Mouse (Mus musculus): ENCODE measurements around the gene Rims3.

Rims3 gene

DNA sequence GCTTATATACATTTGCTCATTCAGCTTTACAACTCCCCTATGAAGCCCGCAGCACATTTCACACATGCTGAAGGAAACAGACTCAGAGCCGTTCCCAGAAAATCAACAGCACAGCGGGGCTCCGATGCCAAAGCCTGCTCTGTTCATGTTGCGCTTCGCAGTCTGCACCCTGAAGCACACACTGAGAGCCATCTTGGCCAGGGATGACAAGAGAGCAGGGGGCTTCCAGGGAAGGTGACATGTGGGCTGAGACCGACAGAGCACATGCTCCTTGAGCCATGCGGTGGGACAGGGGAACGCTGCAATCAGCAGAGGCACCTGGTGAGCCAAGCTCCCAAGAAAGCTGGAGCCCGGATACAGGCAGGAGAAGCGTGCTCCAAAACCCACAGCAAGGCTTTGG, 5.2 kb upstream of the Rims3 start:
- DNase-seq (ENCODE audit: low spot score in 2 of 2): no peak

DNA sequence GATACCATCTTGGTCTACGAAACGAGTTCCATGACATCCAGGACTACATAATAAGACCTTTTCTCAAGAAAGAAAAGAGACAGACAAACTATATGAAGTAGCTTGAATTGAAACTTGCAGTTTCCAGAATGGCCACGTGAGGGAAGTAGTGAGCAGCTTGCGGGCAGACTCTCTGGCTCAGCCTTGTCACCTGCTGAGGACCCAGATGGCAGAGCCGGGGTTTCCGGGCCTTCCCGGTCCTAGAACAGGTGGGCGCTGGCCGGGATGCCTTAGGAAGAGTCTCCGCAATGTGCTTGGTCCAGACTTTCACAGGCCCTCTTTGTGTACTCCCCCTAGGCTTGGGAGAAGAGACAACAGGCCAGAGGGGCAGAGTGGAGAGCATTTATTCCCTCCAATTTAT, 3.7 kb upstream of the Rims3 start:
- peak in 1 of 2 experiments; percentile 13 for DNase-seq (ENCODE audit: low spot score in 2 of 2)

DNA sequence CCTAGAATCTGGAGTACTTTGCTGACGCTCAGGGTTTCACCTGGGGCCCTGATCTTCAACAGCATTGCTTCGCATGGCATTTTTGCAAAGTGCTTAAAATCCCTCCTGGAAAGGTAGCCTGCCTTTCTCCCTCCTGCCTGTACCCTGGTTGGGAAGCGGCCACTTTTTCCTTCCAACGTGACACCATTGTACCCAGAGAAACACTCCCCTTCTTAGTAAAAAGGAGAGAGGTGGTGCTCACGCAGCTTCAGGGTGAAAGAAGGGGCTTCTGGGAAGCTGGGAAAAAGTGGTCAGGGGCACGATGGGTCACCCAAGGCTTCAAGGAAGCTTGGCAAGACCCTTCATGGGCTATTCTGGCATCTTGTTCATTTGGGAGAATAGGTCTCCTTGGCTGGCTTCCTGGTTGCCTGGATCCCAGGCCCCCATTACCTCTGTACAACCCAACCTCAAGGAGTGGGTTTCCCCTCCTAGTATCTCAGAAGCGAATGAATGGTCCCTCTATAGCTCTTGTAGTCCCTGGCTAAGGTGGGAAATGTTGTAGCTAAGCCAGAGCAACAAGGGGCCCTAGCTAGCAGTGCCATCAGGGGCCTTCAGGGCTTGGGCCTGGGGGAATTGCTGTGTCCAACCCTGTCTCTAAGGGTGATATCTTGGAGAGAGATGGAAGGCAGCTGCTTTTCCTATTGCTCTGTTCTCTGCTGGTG, 894 bp downstream of the Rims3 start:
- DNase-seq (ENCODE audit: low spot score in 2 of 2): no peak

DNA sequence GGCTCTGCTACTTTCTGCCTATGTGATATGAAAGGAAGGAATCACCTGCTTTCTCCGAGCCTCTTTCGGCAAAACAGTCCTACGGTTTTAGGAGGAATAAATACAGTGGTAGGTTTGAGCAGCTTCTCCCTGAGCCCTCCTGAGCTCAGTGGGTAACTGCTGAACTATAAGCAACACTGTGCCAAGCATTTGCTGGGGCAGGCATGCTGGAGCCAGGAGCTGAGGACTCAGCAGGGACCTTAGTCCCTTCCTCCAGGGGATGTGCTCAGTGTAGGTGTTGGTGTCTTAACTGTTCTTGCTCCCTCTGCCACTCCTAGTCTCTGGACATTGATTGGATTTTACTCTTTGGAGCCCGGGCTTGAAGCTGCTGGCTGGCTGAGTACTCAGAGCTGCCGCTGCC, 1.8 kb downstream of the Rims3 start:
- no peak for DNase-seq (ENCODE audit: low spot score in 2 of 2)

DNA sequence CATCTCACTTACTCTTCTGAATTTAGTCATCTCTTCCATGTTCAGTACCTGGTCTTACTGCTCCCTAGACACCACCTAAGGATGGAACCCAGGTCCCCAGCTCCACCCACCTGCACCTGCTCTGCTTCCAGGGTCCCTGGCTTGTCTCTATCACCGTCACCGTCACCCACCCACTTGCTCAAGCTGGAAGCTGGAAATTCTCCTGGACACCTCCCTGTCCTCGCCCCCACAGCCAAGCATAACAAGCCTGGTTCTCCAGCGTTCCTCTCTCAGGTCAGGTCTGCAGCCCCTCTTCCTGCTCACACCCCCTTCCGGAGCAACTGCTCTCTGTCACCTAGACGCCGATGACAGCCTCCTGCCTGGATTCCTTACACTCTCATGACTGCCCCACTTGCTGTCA, 5.2 kb downstream of the Rims3 start:
- no peak for DNase-seq (ENCODE audit: low spot score in 2 of 2)

DNA sequence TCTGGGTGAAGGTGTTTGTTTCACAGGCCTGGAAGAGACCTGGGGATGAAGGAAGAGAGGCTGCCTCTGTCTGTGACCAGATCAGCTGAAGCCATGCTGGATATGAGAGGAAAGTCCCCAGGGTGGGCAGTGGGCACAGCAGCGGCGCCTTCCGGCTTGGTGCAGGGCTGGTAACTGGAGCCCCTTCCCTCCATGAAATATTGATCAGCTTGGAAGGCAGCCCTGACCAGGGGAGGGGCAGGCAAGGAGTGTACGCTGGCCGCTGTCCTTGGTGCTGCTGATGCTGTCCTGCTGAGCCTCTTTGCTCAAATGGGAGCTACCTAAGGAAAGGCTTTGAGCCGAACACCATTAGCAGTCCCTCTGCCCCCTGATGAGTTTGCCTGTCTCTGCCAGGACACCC, 11.6 kb downstream of the Rims3 start:
- DNase-seq (ENCODE audit: low spot score in 2 of 2): no peak

DNA sequence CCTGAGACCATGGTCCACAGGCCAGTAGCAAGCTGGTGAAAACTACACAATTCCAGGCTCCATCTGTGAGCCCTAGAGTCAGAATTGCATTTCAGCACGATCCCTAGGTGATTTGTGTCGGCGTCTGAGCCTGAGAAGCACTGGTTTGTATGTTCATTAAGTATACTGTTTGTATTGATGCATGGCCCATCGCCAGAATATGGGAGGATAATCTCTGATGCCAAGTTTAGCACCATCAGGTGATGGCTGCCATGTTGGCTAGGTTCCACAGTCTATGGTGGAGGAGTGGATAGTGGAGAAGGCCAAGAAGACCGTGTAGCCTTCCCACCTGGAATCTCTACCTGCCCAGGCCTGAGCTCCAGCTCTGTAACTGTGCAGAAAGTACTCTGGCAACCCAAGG, 13.6 kb downstream of the Rims3 start:
- DNase-seq (ENCODE audit: low spot score in 2 of 2): no peak

DNA sequence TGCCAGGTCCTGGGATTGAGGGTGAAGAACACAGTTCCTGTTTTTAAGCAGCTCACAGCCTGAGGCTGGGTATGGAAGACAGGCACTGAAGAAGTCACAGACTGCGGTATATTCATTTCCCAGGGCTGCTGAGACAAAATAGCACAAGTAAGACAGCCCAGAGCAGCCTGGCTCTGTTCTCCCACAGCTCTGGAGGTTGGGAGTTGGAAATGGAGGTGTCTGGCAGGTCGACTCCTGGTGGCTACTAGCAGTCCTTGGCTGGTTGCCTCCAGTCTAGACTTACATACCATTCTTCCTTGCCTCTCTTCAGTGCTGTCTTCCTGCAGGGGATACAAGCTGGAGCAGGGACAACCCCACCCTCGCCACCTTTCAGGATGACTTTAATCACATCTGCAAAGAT, 14.4 kb downstream of the Rims3 start:
- DNase-seq (ENCODE audit: low spot score in 2 of 2): no peak

DNA sequence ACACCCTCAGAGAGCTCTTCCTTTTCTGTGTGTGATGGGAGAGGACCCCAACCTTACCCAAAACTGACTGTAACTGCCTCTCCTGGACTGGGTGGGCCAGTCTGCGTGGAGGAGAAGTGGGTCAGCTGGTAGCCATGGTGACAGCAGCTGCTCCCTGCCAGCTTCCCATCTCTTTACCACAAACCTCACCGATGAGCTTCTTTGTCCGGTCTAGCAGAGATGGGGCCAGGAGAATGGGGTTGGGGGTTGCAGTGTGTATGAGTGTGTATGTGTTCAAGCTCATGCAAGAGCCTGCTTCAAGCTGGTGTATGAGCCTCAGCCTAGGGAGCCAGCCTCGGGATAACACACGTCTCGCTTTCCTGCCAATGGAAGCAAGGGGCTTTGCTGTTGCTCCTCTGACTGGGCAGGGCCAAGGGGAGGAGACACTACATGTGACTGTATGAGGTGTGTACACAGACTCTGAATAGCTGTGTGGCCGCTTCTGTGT, 15.7 kb downstream of the Rims3 start:
- no peak for DNase-seq (ENCODE audit: low spot score in 2 of 2)

DNA sequence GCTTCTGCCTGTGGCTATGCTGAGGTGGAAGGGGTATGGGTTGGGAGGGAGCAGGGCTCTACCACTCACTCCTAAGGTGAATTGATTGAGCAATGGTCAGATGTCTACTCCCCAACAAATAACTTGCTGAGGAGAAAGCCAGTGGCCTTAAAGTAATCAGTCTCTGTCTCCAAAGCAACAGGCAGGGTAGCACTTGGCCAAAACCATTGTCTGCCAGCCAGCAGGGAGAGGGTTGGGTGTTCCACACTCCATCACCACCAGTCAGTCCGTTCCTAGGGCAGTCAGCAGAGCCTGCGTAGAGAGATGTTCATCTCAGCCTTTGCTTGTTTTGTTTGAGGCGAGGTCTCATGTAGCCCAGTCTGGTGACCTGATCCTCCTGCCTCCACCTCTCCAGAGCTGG, 21.3 kb downstream of the Rims3 start:
- no peak for DNase-seq (ENCODE audit: low spot score in 2 of 2)

DNA sequence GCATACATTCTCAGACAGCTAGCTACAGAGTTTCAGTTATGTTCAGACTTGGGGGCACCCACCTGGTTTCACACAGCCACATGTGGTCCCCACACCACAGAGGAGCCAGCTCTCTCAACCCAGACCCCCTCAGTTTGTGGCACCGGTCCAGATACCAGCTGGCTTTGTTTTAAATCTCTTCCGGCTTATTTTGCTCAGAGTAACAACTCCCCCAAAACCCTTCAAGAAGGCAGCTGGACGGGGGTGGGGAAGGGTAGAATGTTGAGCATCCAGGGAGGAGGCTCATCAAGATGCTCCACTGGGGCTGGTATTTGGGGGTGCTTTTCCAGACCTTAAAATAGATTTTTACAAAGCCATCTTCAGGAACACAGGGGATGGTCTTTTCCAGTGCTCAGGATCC, 24.1 kb downstream of the Rims3 start:
- DNase-seq (ENCODE audit: low spot score in 2 of 2): no peak

DNA sequence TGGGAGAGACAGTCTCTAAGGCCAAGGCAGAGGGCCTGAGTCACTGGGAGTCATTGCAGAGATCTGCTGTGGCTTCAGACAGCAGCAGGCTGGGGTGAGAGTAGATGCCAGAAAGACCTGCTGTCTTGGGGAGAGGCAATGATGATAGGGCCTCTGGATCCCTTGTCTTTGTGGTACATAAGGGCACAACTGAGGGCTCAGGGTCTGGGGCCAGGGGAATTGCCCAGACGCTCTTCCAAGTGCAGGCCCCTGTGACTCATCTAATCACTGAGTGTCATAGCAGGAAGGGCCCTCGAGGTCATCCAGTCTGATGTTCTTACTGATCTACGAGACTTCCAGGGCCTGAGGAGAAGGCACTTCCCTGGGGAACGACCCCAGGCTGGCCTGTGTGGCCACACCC, 24.8 kb downstream of the Rims3 start:
- no peak for DNase-seq (ENCODE audit: low spot score in 2 of 2)

DNA sequence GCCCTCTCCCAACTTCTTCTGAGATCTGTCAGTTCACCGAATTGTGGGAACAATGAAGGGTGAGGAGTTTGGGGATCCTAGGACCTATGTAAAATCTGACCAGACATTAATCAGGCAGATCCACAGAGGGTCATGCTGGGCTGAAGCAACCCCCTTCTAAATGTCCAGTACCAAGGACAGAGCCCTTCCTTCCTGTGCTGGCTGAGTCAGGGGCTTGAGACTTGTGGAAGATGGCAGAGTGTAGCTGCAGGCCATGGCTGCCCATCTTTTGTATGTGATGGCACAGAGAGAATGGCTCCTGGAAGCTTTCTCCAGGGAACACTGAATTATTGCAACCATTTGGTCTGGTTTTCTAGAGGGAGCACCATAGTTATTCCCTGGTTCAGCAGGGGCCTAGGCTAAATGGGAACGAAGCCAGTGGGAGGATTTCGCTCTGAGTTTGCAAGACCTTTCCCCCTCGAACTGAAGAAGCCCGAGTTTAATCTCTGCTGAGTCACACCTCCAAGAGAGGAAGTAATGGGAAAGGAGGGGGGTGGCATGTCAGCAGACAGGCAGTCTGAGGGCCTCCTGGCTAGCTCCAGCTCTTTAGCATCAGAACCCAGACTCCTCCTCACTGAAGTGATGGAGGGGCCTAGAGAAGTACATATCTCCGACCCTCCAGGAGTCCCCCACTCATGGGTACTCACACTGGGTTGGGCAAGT, 26.3 kb downstream of the Rims3 start:
- no peak for DNase-seq (ENCODE audit: low spot score in 2 of 2)

DNA sequence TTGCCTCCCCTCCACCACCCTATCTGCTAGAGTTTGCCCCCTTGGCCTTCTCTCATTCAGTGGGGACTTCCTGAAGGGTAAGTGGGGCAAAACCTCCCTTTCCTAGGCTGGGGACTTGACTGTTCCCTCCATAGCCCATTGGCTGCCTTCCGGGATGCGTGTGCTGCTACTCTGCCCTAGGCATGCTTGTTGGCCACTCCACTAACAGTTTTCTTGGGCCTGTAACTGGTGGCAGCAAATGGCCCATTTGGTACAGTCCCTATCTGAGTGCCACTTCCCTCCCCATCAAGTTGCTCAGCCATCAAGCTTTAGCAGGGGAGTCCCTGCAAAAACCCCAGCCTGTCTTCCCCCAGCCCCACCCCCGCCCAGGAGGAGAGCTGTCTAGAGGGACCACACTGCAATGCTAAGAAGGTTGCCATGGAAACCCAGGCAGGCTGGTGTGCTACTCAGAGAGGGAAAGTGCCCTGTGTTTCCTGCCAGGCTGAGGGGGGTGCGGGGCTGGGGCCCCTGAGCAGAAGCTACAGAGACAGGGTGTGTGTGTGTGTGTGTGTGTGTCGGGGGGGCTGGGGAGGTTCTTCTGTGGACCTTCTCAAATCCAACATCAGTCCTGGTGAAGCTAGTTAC, 27.5 kb downstream of the Rims3 start:
- no peak for DNase-seq (ENCODE audit: low spot score in 2 of 2)

DNA sequence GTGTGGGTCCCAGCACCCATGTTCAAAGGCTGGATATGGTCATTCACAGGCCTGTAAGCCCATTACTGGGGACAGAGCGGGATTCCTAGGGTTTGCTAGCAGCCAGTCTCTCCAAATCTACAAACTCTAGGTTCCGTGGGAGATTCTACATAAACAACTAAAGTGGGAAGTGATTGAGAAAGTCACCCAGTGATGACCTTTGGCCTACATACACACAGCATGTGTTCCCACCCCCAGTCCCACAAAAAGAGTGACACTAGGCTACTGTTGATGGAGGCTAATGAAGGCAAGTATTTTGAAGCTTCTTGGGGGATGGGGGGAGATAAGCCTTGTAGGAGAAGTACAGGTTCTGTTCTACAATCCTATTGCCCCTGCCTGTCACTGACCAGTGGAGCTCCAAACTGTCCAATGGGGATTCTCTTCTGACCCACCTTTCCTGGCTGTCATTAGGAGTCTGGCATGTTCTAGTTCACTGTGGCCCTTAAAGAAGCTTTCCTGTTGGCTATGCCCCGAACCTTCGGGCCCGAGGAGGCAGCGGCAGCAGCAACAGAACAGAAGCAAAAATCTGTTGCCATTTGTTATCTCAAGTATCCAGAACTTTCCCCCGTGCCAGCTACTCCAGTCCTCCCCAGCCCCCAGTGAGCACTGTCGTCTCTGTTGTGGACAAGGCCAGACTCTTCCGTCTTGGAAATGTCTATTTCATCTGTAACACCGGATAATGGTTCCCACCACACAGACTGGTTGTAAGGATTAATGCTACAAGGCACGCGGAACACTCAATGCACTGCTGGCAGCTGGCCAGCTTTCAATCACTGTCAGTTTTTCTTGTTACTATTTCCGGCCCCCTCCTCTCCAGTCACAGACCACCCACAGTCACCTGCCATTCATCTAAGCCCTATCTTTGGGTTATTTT, 30.8 kb downstream of the Rims3 start:
- no peak for DNase-seq (ENCODE audit: low spot score in 2 of 2)

DNA sequence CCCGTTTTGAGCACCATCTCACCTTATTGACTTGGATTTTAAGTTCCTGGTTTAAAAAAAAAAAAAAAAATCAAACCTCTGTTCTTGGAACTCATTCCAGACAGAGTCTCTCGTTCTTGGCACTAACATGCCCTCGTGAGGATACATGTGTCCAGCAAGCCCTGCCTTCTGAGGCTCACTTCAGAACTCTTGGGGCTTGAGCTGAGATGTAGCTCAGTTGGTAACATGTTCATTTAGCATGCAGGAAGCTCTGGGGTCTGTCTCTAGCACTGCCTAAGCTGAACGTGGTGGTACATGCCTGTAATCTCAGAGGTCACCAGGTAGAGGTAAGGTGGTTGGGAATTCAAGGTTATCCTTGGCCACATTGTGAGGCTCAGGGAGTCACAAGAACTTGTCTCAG, 31.5 kb downstream of the Rims3 start:
- no peak for DNase-seq (ENCODE audit: low spot score in 2 of 2)

DNA sequence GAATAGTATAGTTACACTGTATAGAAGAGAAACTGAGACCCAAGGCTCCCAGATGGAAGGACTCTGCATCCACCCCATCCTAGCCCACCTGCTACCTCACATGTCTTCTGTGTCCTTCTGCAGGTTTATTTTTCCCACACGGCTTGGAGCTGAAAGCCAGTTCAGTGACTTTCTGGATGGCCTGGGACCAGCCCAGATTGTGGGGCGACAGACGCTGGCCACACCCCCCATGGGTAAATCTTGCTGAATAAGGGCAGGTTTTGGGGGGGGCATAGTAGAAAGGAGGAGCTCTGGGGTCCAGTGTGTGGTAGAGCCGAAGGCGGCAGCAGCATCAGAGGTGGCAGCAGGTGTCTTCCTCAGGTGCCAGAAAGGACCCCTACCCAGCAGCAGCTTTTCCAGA, 32.2 kb downstream of the Rims3 start:
- DNase-seq (ENCODE audit: low spot score in 2 of 2): no peak

DNA sequence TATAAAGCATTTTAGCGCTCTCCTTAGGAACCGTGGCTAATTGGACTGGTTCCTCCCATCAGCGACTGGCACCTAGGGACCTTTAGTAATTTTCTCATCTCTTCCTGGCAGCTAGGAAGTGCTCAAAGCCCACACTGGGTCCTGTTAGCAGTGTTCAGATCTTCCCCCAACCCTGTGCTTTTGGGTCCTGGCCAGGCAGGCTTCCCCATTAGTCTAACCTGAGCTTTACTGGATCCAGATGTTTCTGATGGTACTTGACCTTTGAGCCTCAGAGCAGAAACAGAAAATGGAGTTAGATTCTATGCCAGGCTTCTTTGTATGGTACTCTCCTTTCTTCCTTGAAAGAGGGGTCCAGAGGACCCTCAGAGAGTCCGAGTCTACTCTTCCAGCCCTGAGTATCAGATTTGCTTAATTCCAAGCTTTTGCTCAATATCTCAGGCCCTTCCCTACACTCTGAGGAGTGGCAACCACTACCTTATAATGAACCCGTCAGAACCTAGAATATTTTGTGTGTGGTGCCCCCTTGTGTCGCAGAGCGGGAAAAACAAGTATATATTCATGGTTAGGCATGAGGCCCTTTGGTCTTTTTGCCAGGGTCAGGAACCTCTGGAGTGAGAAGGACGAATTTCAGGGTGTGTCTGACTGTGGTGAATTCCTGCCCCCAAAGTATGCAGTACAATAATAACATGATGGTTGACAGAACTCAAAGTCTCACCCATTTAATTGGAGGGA, 32.9 kb downstream of the Rims3 start:
- DNase-seq (ENCODE audit: low spot score in 2 of 2): peak in 1 of 2 experiments; percentile 30

DNA sequence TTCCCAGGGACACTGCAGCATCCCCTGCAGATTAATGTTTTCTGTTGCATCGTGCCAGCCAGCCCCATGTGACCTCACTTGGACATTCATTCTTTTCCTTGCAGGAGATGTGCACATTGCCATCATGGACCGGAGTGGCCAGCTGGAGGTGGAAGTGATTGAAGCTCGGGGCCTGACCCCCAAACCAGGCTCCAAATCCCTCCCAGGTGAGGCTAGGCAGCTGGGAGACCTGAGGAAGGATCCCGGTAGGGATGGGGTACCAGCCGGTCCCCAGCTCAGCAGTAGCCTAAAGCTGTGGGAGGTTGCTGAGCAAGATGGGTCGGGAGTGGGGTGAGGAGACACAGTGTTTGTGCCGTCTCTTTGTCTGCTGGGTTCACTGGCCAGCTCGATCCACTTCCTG, 34.3 kb downstream of the Rims3 start:
- DNase-seq (ENCODE audit: low spot score in 2 of 2): no peak

DNA sequence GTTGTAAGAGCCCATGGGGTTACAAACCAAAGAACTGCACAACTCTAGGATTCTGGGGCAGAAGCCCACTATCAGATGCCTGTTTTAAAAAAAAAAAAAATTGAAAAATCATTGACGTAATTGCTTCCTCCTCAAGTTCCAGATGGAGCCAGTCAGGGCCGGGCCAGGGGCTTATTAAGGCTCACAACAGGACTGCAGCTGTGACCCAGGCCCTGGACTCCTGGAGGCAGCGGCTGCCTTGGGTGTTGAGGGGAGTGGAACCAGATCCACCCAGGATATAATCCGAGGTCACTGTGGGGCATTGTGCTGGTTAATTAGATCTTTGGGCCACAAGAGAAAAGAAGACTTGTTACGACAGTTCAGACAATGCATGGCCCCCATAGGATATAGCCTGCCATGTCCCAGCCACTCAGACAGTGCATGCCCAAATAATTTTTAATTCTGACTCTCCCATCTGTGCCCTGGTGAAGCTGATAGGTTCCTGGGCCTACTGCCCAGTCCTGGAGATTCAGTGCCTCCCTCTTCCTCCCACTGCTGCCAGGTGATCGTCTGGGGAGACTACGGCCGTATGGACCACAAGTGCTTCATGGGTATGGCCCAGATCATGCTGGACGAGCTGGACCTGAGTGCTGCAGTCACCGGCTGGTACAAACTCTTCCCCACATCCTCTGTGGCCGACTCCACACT, 36.3 kb downstream of the Rims3 start:
- no peak for DNase-seq (ENCODE audit: low spot score in 2 of 2)

DNA sequence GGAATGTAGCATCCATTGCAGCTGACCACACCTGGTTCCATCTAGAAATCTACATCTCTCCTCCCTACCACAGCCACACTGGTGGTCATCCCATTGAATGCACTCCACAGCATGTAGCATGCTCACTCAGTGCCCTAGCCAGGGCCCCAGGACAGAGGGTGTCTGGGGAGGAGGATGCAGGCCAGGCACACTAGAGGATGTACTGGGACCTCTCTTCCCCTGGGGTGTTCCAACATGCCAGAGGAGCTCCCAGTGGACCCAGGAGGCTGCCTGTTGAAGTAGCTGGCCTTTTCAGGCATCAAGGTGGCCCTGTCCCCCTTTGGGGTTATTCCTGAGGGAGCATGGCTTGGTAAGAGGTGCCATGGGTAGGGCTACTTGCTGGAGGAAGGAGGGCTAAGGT, 37.3 kb downstream of the Rims3 start:
- no peak for DNase-seq (ENCODE audit: low spot score in 2 of 2)

Data from heart, adult 9 months (tissue).